Mouse (Mus musculus) C2C12 (cell line): ENCODE data around the gene Stoml2.

Experiments used
- CEBPB ChIP-seq: IDR thresholded peaks from one replicate; pipeline ENCODE4 v1.6.1; 2011; ENCODE audit warnings: low read depth, mild to moderate bottlenecking, control low read depth, moderate library complexity
- CTCF ChIP-seq: IDR thresholded peaks from one replicate; pipeline ENCODE4 v1.5.1; 2011; ENCODE audit not compliant: control insufficient read depth, insufficient read depth, insufficient read length
- FOSL1 ChIP-seq: IDR thresholded peaks from one replicate; pipeline ENCODE4 v1.8.0; 2011; ENCODE audit warnings: mild to moderate bottlenecking, low read length; ENCODE audit not compliant: poor library complexity, insufficient read depth, severe bottlenecking
- MAX ChIP-seq: IDR thresholded peaks from one replicate; pipeline ENCODE4 v1.6.1; 2011; ENCODE audit warnings: mild to moderate bottlenecking, control low read depth
- MYOD1 ChIP-seq: IDR thresholded peaks from one replicate; pipeline ENCODE4 v1.6.1; 2011; ENCODE audit warnings: low read depth; ENCODE audit not compliant: control insufficient read depth, insufficient read length
- MYOG ChIP-seq: IDR thresholded peaks from one replicate; pipeline ENCODE4 v1.6.1; 2011; ENCODE audit not compliant: control insufficient read depth, insufficient read length; ENCODE audit errors: extremely low read depth
- USF1 ChIP-seq: IDR thresholded peaks from one replicate; pipeline ENCODE4 v1.6.1; 2011; ENCODE audit warnings: low read depth, mild to moderate bottlenecking, control low read depth, moderate library complexity

GRCm38 (mm10) chr4:43029121-43029520 lies 2.4 kb downstream of the Stoml2 start:
- no peak for TF ChIP-seq CTCF
- no peak for TF ChIP-seq FOSL1
- no peak for TF ChIP-seq CEBPB
- no peak for TF ChIP-seq MYOG
- no peak for TF ChIP-seq USF1
- TF ChIP-seq MAX: no peak
- TF ChIP-seq MYOD1: no peak
